Mouse (Mus musculus) embryo, embryonic 11.5 days (tissue): ENCODE data around the gene Slc7a11.

Experiments
- DNase-seq: peaks from one replicate; pipeline ENCODE4 v3.0.0-alpha.2; 2012; ENCODE audit warnings: low read depth, low spot score

The Slc7a11 gene

DNA sequence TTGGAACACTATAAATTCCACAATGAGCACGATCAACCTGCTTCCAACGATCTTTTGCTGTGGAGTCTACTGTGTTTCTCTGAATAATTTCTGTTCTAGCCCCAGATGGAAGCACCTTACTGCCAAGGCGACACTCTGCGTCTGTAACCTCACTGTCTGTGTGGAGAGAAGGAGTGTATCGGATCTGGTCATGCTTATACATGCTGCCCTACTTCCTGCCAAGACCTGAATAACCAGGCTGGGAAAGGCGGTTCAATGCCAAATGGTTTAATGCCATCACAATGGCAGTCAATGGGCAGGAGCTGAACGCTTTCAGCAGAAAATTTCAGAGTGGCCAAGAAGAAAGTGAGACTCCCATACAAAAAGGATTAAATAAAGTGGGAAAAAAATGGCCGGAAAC is 137.1 kb downstream of the Slc7a11 start:
- no peak for DNase-seq

DNA sequence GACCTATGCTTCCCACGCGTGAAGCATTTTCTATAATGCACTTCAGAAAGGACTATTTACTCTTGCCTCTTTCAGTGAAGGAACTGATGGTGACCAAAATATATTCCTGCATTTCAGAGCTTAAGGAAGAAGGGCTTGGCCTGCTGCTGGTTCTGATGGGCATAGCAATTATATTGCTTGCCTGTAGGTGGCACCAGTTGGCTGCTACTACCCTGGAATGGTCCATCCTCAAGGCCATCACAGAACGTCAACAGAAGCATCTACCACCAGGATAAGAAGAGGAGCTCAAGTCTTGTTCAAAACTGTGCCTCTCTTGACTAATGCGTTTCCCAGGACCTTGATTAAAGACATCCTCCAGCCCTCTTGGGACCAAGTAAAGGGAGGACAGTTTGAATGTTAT is 139.3 kb downstream of the Slc7a11 start:
- DNase-seq, result no peak

DNA sequence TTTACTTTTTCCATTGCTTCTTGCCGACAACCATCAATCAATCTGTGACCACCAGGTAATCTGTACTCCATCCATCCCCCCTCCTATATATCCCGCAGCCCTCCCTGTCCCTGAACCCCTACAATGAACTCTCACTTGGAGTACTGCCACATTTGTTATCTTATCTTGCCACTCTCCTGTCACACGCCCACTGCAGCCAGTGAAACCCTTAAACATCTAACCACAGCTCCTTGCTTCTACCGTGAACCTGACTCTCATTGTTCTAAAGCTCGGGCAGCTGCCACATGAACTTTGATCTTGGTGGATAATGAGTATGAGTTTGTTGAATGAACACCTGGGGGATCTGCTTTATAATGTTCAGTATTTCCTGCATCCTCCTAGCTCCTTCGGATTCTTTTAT is 140.8 kb downstream of the Slc7a11 start:
- DNase-seq, result no peak

DNA sequence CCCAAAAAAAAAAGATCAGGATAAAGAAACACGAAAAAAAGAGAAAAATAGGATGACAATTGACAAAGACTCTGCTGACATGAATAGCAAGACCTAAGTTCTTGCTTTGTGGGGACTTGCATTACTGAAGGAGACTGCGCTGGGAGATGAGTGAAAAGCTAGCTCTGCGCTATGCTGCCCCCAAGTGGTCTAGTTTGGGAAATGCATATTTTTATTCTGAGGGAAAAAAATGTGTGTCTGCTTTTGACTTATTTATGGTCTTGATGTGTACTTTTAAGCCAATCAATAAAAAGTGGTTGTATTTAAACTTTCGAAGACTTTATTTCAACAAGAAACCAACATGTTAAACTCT is 142.5 kb downstream of the Slc7a11 start:
- peak; percentile 60 for DNase-seq

DNA sequence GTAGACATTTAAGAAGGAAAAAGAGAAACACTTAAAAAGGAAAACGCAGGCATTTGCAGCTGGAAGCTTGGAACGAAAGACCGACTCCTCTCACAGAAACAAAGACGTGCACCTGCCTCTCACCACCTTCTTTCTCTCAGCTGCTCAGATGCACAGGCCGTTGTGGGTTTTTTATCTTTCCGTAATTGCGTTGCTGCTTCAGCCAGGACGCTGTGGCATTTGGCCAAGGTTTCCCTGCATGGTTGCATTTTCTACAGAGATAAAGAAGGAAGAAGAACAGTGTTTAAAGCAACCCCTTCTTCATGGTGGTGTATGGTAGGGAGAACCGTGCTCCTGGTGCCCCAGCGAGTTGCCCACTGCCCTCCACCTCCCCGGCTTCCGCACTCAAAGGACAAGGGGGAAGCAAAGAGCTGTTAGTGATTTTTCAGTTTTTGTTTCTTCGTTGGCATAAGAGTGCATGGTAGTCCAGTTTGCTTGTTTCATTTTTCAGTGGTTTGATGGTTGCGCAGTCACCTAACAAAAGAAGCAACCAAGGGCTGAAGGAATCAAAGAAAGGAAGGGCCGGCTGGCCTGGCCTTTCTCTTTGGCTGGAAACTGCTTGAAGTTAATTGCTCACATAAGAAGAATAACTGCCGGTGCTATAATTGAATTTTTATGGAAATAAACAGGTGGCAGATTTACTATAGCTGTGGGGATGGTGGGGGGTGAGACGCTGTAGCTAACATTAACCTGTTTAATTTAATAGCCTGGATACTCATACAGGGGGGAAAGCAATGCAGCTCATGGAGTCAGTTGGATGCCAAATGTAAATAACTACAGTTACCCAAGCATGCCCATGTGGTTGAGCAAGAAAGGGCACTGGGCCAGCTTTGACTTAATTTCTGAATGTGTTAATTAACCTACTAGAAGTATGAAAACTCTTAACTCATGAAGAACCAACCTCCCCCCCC is 143.1 kb downstream of the Slc7a11 start:
- DNase-seq, result no peak

DNA sequence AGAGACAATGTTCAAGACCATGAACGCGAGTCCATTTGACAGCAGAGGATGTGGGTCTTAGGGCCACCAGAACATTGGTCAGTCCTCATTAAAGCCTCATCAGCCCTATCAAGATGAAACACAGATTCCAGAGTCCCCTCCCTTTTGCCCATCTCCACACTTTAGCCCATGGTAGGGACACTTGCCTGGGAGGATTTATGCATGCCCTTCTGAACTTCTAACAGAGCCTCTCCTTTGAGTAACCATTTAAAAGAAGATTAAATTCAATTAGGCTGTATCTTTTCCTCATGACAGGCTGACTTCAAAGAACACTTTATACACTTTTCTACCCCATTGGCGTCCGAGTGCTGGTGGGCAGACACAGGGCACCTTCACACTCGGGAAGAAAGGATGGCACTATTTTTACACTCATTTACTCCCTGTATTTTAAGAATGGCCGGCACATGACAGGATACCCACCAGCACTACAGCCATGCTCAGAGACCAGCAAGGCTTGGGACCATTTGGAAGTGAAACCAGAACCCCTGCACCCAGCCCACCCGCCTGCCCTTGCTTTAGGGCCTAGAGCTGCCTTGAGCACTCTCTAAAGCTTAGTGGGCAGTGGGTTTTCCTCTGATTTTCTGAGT is 144.9 kb downstream of the Slc7a11 start:
- DNase-seq, result no peak

DNA sequence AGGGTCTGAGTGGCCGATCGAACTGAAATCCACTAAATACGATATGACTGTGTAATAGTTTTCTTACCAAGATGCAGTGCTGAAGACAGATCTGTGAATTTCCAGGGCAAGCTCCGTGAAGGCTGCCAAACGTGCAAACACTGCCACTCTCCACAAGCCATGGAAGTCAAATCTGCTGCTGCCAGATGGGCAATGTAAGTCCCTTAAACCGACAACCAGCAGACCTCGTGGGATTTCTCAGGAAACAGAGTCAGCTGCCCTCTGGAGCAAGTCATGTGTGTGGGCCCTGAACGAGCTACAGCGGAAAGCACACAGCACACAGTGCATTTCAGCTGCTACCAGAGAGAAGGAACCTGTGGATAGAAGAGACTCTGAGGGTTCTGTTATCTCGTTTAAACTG is 146.5 kb downstream of the Slc7a11 start:
- DNase-seq, result no peak

DNA sequence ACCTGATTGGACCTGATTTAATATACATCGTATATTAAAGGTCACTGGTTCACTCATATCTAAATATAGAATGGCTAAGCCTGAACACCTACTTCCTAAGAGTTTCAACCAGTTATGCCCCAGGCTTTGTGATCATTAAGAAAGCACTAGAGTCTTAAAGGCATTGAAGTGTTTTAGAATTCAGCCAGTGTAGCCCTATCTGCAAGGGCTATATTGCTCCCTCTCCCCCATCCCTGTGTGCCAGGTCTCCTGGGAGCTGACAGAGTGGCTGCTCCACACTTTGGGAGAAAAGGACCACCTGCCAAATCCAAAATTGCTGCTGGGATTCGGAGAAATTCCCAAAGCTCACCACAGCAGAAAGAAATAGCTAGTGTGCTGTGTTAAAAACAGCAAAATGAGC is 168.4 kb downstream of the Slc7a11 start:
- DNase-seq, result no peak

DNA sequence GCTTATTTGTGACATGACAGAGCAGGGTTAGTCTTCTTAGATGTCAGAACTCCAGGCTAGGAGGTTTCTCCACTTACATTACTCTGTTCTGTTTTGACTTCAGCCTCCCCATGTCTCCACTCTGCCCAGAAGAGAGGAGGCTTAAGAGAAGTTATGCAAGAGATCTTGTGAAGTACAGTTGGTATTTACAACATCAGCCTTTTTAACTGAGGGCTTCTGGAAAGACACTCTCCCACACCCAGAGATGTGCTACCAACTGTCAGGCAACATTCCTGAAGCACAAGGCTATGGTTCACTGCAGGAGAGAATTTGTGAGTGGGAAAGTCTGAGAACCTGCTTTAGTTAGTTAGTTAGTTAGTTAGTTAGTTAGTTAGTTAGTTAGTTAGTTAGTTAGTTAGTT is 171.2 kb downstream of the Slc7a11 start:
- DNase-seq, result no peak

DNA sequence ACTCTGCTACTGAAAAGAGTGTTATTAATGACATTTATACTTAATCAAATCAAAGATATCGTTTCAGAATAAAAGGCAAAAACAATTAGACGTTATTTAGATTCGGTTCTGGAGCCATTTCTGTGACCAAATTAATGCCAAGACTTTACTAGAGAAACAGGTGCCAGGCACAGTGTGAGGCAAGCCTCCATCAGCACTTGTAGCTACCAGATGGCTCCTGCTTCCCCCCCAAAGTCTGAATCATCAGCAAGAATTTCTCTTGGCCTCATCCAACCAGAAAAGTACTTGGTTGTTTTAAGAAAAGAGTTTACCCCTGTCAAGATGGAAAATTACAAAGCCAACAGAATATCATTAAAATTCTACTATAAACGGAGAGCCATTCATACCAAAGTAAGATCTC is 173.7 kb downstream of the Slc7a11 start:
- DNase-seq, result no peak

DNA sequence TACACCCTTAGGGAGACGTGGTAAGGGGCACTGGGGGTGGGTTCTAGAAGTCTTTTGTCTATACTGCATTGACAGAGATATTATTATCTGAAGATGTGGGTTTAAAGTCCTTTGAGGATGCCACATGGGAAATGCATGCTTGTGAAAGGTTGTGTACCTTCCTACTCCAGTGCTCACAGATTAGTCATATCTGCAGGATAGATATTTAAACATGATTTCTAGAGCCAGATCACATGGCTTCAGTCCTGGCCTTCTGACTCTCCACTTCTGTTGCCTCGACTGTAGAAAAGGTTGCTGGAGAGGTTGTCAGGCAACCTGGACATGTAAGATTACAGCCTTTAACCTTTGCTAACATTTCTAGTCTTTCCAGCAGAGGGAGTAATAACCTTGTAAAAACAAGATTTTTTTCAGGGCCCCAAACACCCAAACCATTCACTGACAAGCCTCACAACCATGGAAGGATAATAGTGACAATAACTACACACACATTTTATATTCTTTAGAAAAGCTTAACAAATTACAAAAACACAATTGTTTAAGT is 180.8 kb downstream of the Slc7a11 start:
- DNase-seq, result no peak

DNA sequence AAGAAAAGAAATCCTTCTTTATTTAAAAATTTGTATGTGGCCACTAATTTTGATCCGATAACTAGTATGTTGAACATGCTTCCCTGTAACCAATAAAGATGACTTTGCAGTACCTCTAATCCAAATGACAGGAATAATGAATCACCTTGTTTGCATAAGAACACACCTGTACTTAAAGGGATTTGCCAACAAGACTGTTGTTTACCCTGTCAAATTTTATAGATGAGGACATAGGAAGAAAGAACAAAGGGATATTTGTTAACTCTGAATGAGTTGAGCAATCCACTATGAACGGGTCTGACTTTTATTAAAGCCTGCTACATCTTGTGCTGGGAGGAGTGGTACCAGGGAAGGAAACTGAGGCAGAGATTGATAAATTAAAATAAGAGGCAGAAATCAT is 181.3 kb downstream of the Slc7a11 start:
- no peak for DNase-seq

DNA sequence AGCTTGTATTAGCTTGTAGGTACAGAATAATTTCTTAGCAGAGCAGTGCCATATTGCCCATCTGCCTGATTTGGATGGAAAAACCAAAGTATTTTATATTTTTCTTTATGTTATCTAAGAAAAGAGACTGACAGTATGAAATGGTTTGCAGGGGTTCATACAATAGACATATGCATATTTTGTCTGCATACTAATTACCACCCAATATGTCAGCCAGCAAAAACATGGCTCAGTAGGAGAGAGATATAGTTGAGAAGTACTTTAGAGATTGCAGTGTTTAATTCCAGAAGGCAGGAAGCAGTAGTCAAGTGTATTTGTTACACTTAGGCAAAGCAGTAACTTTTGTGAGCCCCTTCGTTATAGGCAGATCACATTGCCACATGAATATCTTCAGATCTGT is 182.7 kb downstream of the Slc7a11 start:
- DNase-seq, result no peak

DNA sequence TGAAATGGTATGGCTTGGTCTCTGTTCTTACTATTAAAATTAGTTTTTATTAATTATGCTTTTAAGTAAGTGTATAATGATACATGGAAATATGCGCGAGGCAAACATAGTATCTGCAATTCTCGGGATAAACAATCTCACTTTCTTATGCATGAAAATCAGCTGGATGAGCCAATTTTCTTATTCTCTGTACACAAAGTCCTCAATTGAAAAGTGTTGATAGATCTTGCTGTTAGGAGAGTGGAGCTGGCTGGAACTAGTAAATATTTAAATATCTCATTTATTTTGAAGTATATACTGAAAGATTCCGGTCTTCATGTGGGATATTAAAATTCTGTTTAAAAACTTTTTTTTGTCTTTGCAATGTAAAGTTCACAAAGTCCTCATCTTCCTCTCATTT is 184.6 kb downstream of the Slc7a11 start:
- DNase-seq, result no peak

DNA sequence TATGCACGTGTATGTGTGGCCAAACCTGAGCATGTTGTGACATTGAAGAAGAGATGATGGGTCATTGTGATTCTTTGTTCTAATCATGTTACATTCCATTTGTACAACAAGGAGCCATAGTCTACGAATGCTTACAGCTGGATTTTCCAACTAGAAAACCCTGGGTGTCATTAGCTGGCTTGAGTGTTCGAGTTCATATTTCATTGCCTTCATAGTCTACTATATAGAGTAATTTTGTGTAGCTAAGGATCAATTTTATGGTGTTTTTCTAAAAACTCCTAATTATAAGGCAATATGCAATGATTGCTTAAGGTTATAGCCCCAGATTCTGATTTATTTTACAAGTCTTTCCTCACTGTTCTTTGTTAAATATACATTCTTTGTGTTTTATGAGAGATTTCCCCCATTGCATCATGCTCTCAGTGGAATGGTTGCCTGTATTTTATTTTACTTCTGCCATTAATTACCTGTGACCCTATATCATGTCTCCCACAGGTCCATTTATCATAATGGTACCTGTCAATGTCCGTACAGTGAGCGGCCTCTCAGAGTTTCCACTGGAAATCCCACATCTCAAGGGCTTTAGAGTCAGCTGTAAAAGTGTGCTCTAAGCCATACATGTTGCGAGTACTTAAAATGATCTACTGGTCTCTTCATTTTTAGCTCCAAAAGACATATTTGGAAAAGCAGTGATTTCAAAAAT is 193.7 kb downstream of the Slc7a11 start:
- DNase-seq, result no peak

DNA sequence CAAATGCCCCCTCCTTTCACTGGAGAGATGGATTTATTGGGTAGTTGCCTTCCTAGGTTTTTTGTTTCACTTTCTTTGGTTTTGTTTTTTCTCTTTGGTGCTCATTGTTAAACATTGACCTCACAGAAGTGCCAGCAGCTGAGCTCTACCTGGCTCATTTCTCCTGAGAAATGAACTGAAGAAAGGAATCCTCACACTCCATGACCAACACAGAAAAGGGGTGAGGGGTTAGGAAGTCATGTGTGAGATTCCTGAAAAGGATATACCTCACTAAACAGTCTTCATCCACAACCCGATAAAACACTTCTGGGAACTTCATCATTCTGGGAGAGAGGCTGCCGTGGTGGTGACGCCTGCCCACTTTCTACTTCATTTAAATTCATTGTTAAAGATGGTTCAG is 207.4 kb downstream of the Slc7a11 start:
- DNase-seq, result no peak

DNA sequence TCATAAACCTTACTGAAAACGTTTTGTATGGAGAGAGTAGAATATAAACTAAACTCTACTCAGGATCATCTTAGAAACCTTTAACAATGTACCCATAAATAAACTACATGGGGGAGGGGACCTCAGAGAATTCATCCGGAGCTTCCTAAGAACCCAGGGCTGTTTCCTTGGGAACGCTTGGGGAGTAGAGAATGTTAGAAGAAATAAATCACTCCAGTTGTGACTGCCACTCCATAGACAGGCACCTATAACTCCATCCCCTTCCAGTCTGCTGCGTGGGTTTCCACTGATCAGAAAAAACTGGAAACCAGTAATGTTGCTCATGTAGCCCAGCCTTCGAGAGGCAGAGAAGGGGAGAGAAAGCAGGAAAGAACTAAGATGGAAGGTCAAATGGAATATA is 210.3 kb downstream of the Slc7a11 start:
- no peak for DNase-seq

DNA sequence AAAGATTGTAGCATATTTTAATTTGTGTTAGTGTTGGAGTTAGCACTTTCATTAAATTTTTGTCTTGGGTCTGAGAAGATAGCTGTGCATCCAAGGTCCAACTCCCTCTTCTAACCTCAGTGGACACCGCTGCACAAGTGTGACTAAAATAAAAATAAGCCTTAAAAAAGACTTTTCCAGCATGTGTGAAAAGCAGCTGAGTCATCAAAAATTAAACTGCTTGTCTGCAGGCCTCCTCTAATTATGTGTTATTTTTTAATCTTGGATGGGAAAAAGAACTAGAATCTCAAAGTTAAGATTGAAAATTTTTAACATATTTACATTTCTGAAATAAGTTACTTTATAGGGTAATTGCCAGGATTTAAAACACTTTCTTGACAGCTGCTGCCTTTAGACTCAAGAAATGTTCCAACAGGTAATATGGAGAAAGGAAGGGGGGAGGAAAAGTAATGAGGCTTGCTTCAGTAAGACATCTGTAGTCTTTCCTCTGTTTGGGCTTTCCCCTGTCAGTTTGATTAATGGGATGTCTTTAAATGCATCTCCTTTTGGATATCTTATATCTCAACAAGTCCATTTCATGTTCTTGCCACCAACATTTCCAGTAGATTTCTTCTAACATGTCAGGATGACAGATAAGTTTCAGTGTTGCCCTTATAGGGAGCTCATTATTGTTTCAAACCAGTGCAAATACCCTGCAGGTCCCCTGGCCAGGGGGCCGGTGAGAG is 218.9 kb downstream of the Slc7a11 start:
- DNase-seq, result no peak

DNA sequence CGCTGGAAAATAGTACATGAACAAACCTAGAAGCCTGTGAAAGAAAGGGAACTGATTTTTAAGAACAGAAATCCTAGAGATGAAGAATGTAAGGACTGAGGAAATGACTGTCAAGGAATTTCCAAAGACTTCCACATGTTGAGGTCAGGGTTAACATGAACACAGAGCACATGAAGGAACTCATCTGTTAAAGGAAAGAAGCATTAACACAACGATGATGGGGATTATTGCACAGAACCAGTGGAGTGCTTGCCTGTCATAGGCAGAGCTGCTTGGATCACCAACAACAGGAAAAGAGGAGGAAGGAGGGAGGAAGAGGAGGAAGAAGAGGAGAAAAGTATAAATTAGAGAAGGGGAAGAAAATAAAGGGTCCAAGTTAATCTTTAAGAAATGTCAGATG is 223.0 kb downstream of the Slc7a11 start:
- no peak for DNase-seq

DNA sequence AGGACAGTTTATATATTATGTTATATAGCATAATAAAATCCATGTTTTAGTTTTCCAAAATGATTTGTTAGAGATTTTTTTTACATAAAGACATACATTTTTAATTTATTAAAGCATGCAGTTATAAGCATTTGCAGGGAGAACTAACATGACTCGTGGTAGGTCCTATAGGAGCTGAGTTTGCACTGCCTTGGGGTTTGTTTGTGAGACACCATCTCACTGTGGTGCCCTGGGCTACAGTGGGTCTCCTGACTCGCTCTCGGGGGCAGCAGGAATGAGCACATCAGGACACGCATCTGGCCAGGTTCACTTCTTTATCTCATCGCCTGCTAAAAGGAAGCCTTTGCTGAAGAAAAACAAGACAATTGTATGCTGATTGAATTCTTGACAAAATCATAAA is 257.0 kb downstream of the Slc7a11 start:
- DNase-seq, result no peak

DNA sequence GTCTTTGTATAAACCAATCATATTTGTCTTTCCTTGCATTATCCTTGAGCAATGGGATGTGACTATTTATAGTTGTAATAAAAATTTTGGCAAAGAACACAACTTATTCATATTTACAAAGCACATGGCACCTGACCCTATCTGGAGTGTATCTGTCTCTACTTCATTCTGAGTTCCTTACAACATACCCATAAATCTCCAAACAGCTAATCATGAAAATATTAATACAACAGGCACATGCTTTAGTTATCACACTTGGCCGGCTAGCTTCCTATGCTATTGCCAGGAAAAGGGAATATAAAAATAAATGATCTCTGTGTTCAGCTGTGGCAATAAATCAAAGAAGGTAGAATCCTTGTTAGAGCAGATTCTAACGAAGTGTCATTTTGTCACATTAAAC is 257.5 kb downstream of the Slc7a11 start:
- no peak for DNase-seq

DNA sequence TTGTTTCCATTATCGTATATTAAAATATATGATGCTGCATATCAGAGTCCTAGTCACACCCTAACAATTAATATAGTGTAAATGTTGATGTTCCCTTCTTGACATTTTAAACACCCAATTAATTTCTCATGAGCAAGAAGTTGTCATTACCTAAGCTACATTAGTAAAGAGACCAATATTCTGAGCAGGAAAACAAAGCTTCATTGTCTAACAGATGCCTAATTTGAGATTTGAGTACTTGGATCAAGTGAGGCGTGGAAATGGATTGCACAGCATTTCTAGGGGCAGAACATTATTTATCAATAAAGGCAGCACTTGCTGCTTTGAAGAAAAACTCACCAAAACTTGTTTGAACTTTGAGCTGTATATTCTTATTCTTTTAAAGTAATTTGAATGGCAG is 282.7 kb downstream of the Slc7a11 start:
- no peak for DNase-seq
